Mouse (Mus musculus): Measurements from ENCODE around the gene Pde3a. TPM values are rescaled to one million over a fixed set of nuclear protein-coding genes. Genes with fewer than 3 reads are reported as not detected.
"Not testable (repeated sequence)": the region's sequence is repeated elsewhere in the genome, so short reads cannot be mapped to it uniquely, and the experiment has no call there.

Gene Pde3a
- total RNA-seq, 2 experiments from 2014 or later = not detected

- no peak for ATAC-seq (replicated peaks; ENCODE audit: poor library complexity, severe bottlenecking)
These were observed 64.0 kb downstream of the Pde3a start for GRCm38 (mm10) chr6:141313112-141313511.

GRCm38 (mm10) chr6:141318440-141318839 is 69.4 kb downstream of the Pde3a start:
- no peak for ATAC-seq (replicated peaks; ENCODE audit: poor library complexity, severe bottlenecking)

- no peak for ATAC-seq (replicated peaks; ENCODE audit: poor library complexity, severe bottlenecking)
These were observed 72.2 kb downstream of the Pde3a start for GRCm38 (mm10) chr6:141321253-141321652.

GRCm38 (mm10) chr6:141322961-141323360 is 73.9 kb downstream of the Pde3a start:
- no peak for ATAC-seq (replicated peaks; ENCODE audit: poor library complexity, severe bottlenecking)

GRCm38 (mm10) chr6:141327134-141327533 is 78.1 kb downstream of the Pde3a start:
- ATAC-seq (replicated peaks; ENCODE audit: poor library complexity, severe bottlenecking) = not testable (repeated sequence)

- no peak for ATAC-seq (replicated peaks; ENCODE audit: poor library complexity, severe bottlenecking)
These were observed 79.0 kb downstream of the Pde3a start for GRCm38 (mm10) chr6:141328071-141328470.

- no peak for ATAC-seq (replicated peaks; ENCODE audit: poor library complexity, severe bottlenecking)
These were observed 82.4 kb downstream of the Pde3a start for GRCm38 (mm10) chr6:141331464-141331863.

GRCm38 (mm10) chr6:141332613-141333165 is 83.6 kb downstream of the Pde3a start:
- ATAC-seq (replicated peaks; ENCODE audit: poor library complexity, severe bottlenecking) = no peak

GRCm38 (mm10) chr6:141333245-141333644 is 84.2 kb downstream of the Pde3a start:
- no peak for ATAC-seq (replicated peaks; ENCODE audit: poor library complexity, severe bottlenecking)

GRCm38 (mm10) chr6:141335878-141336277 is 86.8 kb downstream of the Pde3a start:
- ATAC-seq (replicated peaks; ENCODE audit: poor library complexity, severe bottlenecking) = no peak

- no peak for ATAC-seq (replicated peaks; ENCODE audit: poor library complexity, severe bottlenecking)
These were observed 87.4 kb downstream of the Pde3a start for GRCm38 (mm10) chr6:141336438-141336837.

GRCm38 (mm10) chr6:141337673-141338072 is 88.6 kb downstream of the Pde3a start:
- peak; percentile 97 for ATAC-seq (replicated peaks; ENCODE audit: poor library complexity, severe bottlenecking)

- no peak for ATAC-seq (replicated peaks; ENCODE audit: poor library complexity, severe bottlenecking)
These were observed 92.3 kb downstream of the Pde3a start for GRCm38 (mm10) chr6:141341385-141341784.

- ATAC-seq (replicated peaks; ENCODE audit: poor library complexity, severe bottlenecking) = no peak
These were observed 98.8 kb downstream of the Pde3a start for GRCm38 (mm10) chr6:141347870-141348269.

GRCm38 (mm10) chr6:141348542-141348941 is 99.5 kb downstream of the Pde3a start:
- ATAC-seq (replicated peaks; ENCODE audit: poor library complexity, severe bottlenecking) = no peak

- ATAC-seq (replicated peaks; ENCODE audit: poor library complexity, severe bottlenecking) = no peak
These were observed 101.2 kb downstream of the Pde3a start for GRCm38 (mm10) chr6:141350261-141350660.

GRCm38 (mm10) chr6:141352277-141352676 is 103.2 kb downstream of the Pde3a start:
- ATAC-seq (replicated peaks; ENCODE audit: poor library complexity, severe bottlenecking) = no peak

- no peak for ATAC-seq (replicated peaks; ENCODE audit: poor library complexity, severe bottlenecking)
These were observed 114.6 kb downstream of the Pde3a start for GRCm38 (mm10) chr6:141363664-141364063.

GRCm38 (mm10) chr6:141367037-141367436 is 118.0 kb downstream of the Pde3a start:
- ATAC-seq (replicated peaks; ENCODE audit: poor library complexity, severe bottlenecking) = no peak

GRCm38 (mm10) chr6:141372697-141373096 is 123.6 kb downstream of the Pde3a start:
- no peak; the same call in 1 of the 2 replicates for ATAC-seq (replicated peaks; ENCODE audit: poor library complexity, severe bottlenecking)

- ATAC-seq (replicated peaks; ENCODE audit: poor library complexity, severe bottlenecking) = no peak
These were observed 125.5 kb downstream of the Pde3a start for GRCm38 (mm10) chr6:141374469-141375057.

- no peak for ATAC-seq (replicated peaks; ENCODE audit: poor library complexity, severe bottlenecking)
These were observed 126.1 kb downstream of the Pde3a start for GRCm38 (mm10) chr6:141375155-141375554.
